ENCODE assay signal across 8 mouse cellular contexts in genomic region chr2:145786618-145786932, GRCm38 (mm10).
DNase-seq lines count a peak whose midpoint lies in the region; ATAC-seq and TF ChIP-seq lines count a peak whose summit lies in the region.

No protein-coding gene starts in this region.

- no peaks in the 10 kb centered on the region for H3K36me3 ChIP-seq in forebrain, embryonic 11.5 days (ENCODE audit: control insufficient read depth, insufficient read depth, low read length)
- no peaks in the 10 kb centered on the region for H3K36me3 ChIP-seq in limb, embryonic 12.5 days

- no peak for TF ChIP-seq CTCF in lung, adult 2 months (IDR thresholded peaks at IDR 0.05; ENCODE audit: insufficient read depth, low read length)
- TF ChIP-seq CTCF in olfactory bulb, adult 2 months (IDR thresholded peaks at IDR 0.05; ENCODE audit: insufficient read depth, low read depth, low read length) = no peak

- H3K27me3 ChIP-seq in forebrain, embryonic 11.5 days (ENCODE audit: control insufficient read depth, insufficient read depth, low read length) = no peaks in the 10 kb centered on the region
- no peaks in the 10 kb centered on the region for H3K27me3 ChIP-seq in limb, embryonic 12.5 days

- H3K4me2 ChIP-seq in forebrain, embryonic 11.5 days (ENCODE audit: low read depth, low read length, severe bottlenecking) = peak overlapping the region; percentile 50
- H3K4me2 ChIP-seq in limb, embryonic 12.5 days = peak overlapping the region; percentile 65

- peak overlapping the region; percentile 68 for H3K4me3 ChIP-seq in lung, adult 2 months (replicated peaks; ENCODE audit: extremely low read depth, low read depth, low read length)
- H3K4me3 ChIP-seq in forebrain, embryonic 11.5 days (ENCODE audit: low read depth, low read length) = peak overlapping the region; percentile 24
- H3K4me3 ChIP-seq in limb, embryonic 12.5 days (replicated peaks) = peak overlapping the region; percentile 35
- H3K4me3 ChIP-seq in olfactory bulb, adult 2 months (ENCODE audit: insufficient read depth, low read depth, low read length) = peak overlapping the region; percentile 35

- H3K9ac ChIP-seq in forebrain, embryonic 11.5 days (ENCODE audit: low read length) = peak overlapping the region; percentile 37
- peak overlapping the region; percentile 38; the same call in 1 of the 2 replicates for H3K9ac ChIP-seq in limb, embryonic 12.5 days (replicated peaks)

- no peak for TF ChIP-seq POLR2A in lung, adult 2 months (IDR thresholded peaks at IDR 0.05; ENCODE audit: borderline replicate concordance, extremely low read depth, low read depth, low read length)
- TF ChIP-seq POLR2A in olfactory bulb, adult 2 months (IDR thresholded peaks at IDR 0.05; ENCODE audit: insufficient read depth, low read depth, low read length) = no peak

- peak overlapping the region; percentile 39; the same call in 1 of the 2 replicates for H3K27ac ChIP-seq in forebrain, embryonic 11.5 days (ENCODE audit: low read depth, low read length)
- peak overlapping the region; percentile 93 for H3K27ac ChIP-seq in limb, embryonic 12.5 days
- H3K27ac ChIP-seq in olfactory bulb, adult 2 months (ENCODE audit: insufficient read depth, low read depth, low read length) = no peak overlapping the region

- 7% methylated on average over 3 of the region's 3 CpGs for WGBS in lung, adult 2 months
- 11% methylated on average over 3 of the region's 3 CpGs for WGBS in forebrain, embryonic 11.5 days
- 5% methylated on average over 3 of the region's 3 CpGs for WGBS in limb, embryonic 12.5 days
- 29% methylated on average over 3 of the region's 3 CpGs for WGBS in olfactory bulb, adult 2 months

- no peaks in the 10 kb centered on the region for H3K9me3 ChIP-seq in forebrain, embryonic 11.5 days (ENCODE audit: control insufficient read depth, low read length)
- H3K9me3 ChIP-seq in limb, embryonic 12.5 days = no peaks in the 10 kb centered on the region

- no peak for ATAC-seq in forebrain, embryonic 11.5 days (replicated peaks; ENCODE audit: low FRiP score)
- no peak for ATAC-seq in limb, embryonic 12.5 days (ENCODE audit: insufficient number of reproducible peaks, insufficient read depth, low FRiP score, low TSS enrichment, low read depth)

- H3K4me1 ChIP-seq in lung, adult 2 months (ENCODE audit: control insufficient read depth, insufficient read depth, low read length) = peaks cover 13% of the 10 kb centered on the region
- H3K4me1 ChIP-seq in forebrain, embryonic 11.5 days (replicated peaks; ENCODE audit: control insufficient read depth, insufficient read depth, low read length) = peaks cover 12% of the 10 kb centered on the region; the same call in 1 of the 2 replicates
- H3K4me1 ChIP-seq in limb, embryonic 12.5 days (replicated peaks) = peaks cover 36% of the 10 kb centered on the region
- H3K4me1 ChIP-seq in olfactory bulb, adult 2 months (ENCODE audit: control insufficient read depth, insufficient read depth, low read length) = peaks cover 14% of the 10 kb centered on the region

- no peak for DNase-seq in lung, adult 2 months
- DNase-seq in lung, postnatal 10 days = no peak
- DNase-seq in forebrain, embryonic 11.5 days (ENCODE audit: low spot score) = no peak
- no peak for DNase-seq in right cerebral cortex, adult 18-20 months
- no peak for DNase-seq in layer of hippocampus, postnatal 36 days
- no peak for DNase-seq in frontal cortex, postnatal 14 days (ENCODE audit: low spot score in 2 of 2)
